Mouse (Mus musculus) stomach, postnatal 0 days (tissue): Measurements from ENCODE around the gene Tysnd1.

Experiments used
- CTCF ChIP-seq: IDR thresholded peaks from 2 replicates; pipeline ENCODE4 v1.5.1; 2016; ENCODE audit warnings: antibody characterized with exemption, low read depth, mild to moderate bottlenecking, moderate library complexity
- EP300 ChIP-seq: optimal IDR thresholded peaks from 2 replicates; pipeline ENCODE3; 2016; ENCODE audit warnings: antibody characterized with exemption

- TF ChIP-seq EP300 (no peak), CTCF (no peak)
Observed at GRCm38 (mm10) chr10:61665651-61666050, 29.7 kb upstream of the Tysnd1 start.
